In genomic region chr7:25290911-25291310, GRCm38 (mm10) we compare ENCODE assay signal across 7 mouse cellular contexts. TPM values are rescaled to one million over a fixed set of nuclear protein-coding genes. Genes with fewer than 3 reads are reported as not detected.
DNase-seq lines count a peak whose midpoint lies in the region; ATAC-seq and TF ChIP-seq lines count a peak whose summit lies in the region.

No protein-coding gene starts in this region.

- H3K36me3 ChIP-seq in kidney, embryonic 14.5 days (ENCODE audit: control insufficient read depth, insufficient read depth, low read length): peaks cover 94% of the 10 kb centered on the region
- no peaks in the 10 kb centered on the region for H3K36me3 ChIP-seq in kidney, adult 2 months (ENCODE audit: control insufficient read depth, insufficient read depth, low read length)

- no peaks in the 10 kb centered on the region for H3K4me1 ChIP-seq in kidney, embryonic 14.5 days (ENCODE audit: control insufficient read depth, insufficient read depth, low read length)
- H3K4me1 ChIP-seq in bone marrow, adult 2 months (ENCODE audit: control insufficient read depth, insufficient read depth, low read length): peaks cover under 1% of the 10 kb centered on the region; the same call in 1 of the 2 replicates
- H3K4me1 ChIP-seq in kidney, adult 2 months (ENCODE audit: control insufficient read depth, insufficient read depth, low read length): no peaks in the 10 kb centered on the region

- ATAC-seq in kidney, embryonic 14.5 days (ENCODE audit: low FRiP score, low TSS enrichment): no peak
- no peak for ATAC-seq in megakaryocyte, adult 5-6 weeks (ENCODE audit: poor library complexity, severe bottlenecking)

- H3K27me3 ChIP-seq in kidney, embryonic 14.5 days (ENCODE audit: control insufficient read depth, insufficient read depth, low read length): no peaks in the 10 kb centered on the region
- no peaks in the 10 kb centered on the region for H3K27me3 ChIP-seq in kidney, adult 2 months (replicated peaks; ENCODE audit: control insufficient read depth, insufficient read depth, low read length)

- TF ChIP-seq CTCF in bone marrow, adult 2 months (IDR thresholded peaks at IDR 0.05; ENCODE audit: control insufficient read depth, insufficient read depth, low read length): no peak
- TF ChIP-seq CTCF in kidney, adult 2 months (conservative IDR thresholded peaks at IDR 0.05; ENCODE audit: insufficient read depth, insufficient read length, low read depth, low read length): no peak

- H3K9me3 ChIP-seq in kidney, embryonic 14.5 days (ENCODE audit: control insufficient read depth, low read length): no peaks in the 10 kb centered on the region

- H3K9ac ChIP-seq in kidney, embryonic 14.5 days (ENCODE audit: low read depth, low read length): no peak overlapping the region

- no peak overlapping the region for H3K27ac ChIP-seq in kidney, embryonic 14.5 days (ENCODE audit: low read depth, low read length)
- no peak overlapping the region for H3K27ac ChIP-seq in bone marrow, adult 2 months (ENCODE audit: control insufficient read depth, insufficient read depth, low read depth, low read length, poor library complexity)
- no peak overlapping the region for H3K27ac ChIP-seq in kidney, adult 2 months (ENCODE audit: insufficient read depth, low read depth, low read length)

- 0 out of 2 replicates have a peak, but pooled peaks have one; percentile 19 for TF ChIP-seq POLR2A in bone marrow, adult 2 months (IDR thresholded peaks at IDR 0.05; ENCODE audit: borderline replicate concordance, control insufficient read depth, low read depth, low read length)
- no peak for TF ChIP-seq POLR2A in kidney, adult 2 months (IDR thresholded peaks at IDR 0.05; ENCODE audit: low read depth, low read length)

- no peak overlapping the region for H3K4me3 ChIP-seq in kidney, embryonic 14.5 days (ENCODE audit: low read length)
- no peak overlapping the region for H3K4me3 ChIP-seq in bone marrow, adult 2 months (replicated peaks; ENCODE audit: control insufficient read depth, low read depth, low read length)
- H3K4me3 ChIP-seq in kidney, adult 2 months (ENCODE audit: insufficient read depth, low read depth, low read length): no peak overlapping the region

- 90% methylated on average over 2 of the region's 2 CpGs for WGBS in kidney, embryonic 14.5 days
- WGBS in bone marrow, adult 2 months: 73% methylated on average over 2 of the region's 2 CpGs
- 58% methylated on average over 2 of the region's 2 CpGs for WGBS in kidney, adult 2 months

- DNase-seq in kidney, adult 11 months: peak; percentile 62
- DNase-seq in MN1 (ENCODE audit: low spot score): peak; percentile 57
- DNase-seq in kidney, adult 2 months: peak; percentile 71
- DNase-seq in layer of hippocampus, adult 9-11 months: no peak

- no peak overlapping the region for H3K4me2 ChIP-seq in kidney, embryonic 14.5 days (replicated peaks; ENCODE audit: low read depth, low read length)

RNA-seq across cellular contexts. Expression of gene Pafah1b3, which starts 6.9 kb away (rescaled TPM):
- polyA plus RNA-seq in kidney, embryonic 14.5 days (2014; fragmentation: Nextera tagmentation; extraction: Ambion mirVana): 199 and 245 TPM in 2 replicates
- 31.5 and 46.4 TPM in 2 replicates for polyA plus RNA-seq in bone marrow, adult 2 months (2011; ENCODE audit: insufficient read depth, insufficient read length, low replicate concordance, missing spikeins)
- polyA plus RNA-seq in kidney, adult 2 months (2012; rRNA removed): 48.9 and 50.2 TPM in 2 replicates
- 7.7 and 15.9 TPM in 2 replicates for total RNA-seq in megakaryocyte, adult 5-6 weeks (2015)
- total RNA-seq in megakaryocyte, adult 5-6 weeks (2017): 7.7 and 14.6 TPM in 2 replicates

RNA-seq across cellular contexts. Expression of gene Prr19, which starts 10.3 kb away (rescaled TPM):
- 0.67 and 0.69 TPM in 2 replicates for polyA plus RNA-seq in kidney, embryonic 14.5 days (2014; fragmentation: Nextera tagmentation; extraction: Ambion mirVana)
- not detected in 2 replicates for polyA plus RNA-seq in bone marrow, adult 2 months (2011; ENCODE audit: insufficient read depth, insufficient read length, low replicate concordance, missing spikeins)
- 0.08 TPM in 1 of 2 replicates, not detected in the other for polyA plus RNA-seq in kidney, adult 2 months (2012; rRNA removed)
- not detected in 2 replicates for total RNA-seq in megakaryocyte, adult 5-6 weeks (2015)
- not detected in 2 replicates for total RNA-seq in megakaryocyte, adult 5-6 weeks (2017)

RNA-seq across cellular contexts. Expression of gene Tmem145, which starts 15.0 kb away (rescaled TPM):
- polyA plus RNA-seq in kidney, embryonic 14.5 days (2014; fragmentation: Nextera tagmentation; extraction: Ambion mirVana): 0.49 and 0.62 TPM in 2 replicates
- polyA plus RNA-seq in bone marrow, adult 2 months (2011; ENCODE audit: insufficient read depth, insufficient read length, low replicate concordance, missing spikeins): not detected in 2 replicates
- polyA plus RNA-seq in kidney, adult 2 months (2012; rRNA removed): 0.28 and 0.35 TPM in 2 replicates
- total RNA-seq in megakaryocyte, adult 5-6 weeks (2015): not detected in 2 replicates
- not detected in 2 replicates for total RNA-seq in megakaryocyte, adult 5-6 weeks (2017)

RNA-seq across cellular contexts. Expression of gene Cic, which starts 23.4 kb away (rescaled TPM):
- polyA plus RNA-seq in kidney, embryonic 14.5 days (2014; fragmentation: Nextera tagmentation; extraction: Ambion mirVana): 36.0 and 47.2 TPM in 2 replicates
- 174 and 292 TPM in 2 replicates for polyA plus RNA-seq in bone marrow, adult 2 months (2011; ENCODE audit: insufficient read depth, insufficient read length, low replicate concordance, missing spikeins)
- 41.8 and 41.9 TPM in 2 replicates for polyA plus RNA-seq in kidney, adult 2 months (2012; rRNA removed)
- 166 and 174 TPM in 2 replicates for total RNA-seq in megakaryocyte, adult 5-6 weeks (2015)
- 55.5 and 84.2 TPM in 2 replicates for total RNA-seq in megakaryocyte, adult 5-6 weeks (2017)

RNA-seq across cellular contexts. Expression of gene Megf8, which starts 26.1 kb away (rescaled TPM):
- 14.0 and 16.2 TPM in 2 replicates for polyA plus RNA-seq in kidney, embryonic 14.5 days (2014; fragmentation: Nextera tagmentation; extraction: Ambion mirVana)
- 3.0 and 5.7 TPM in 2 replicates for polyA plus RNA-seq in bone marrow, adult 2 months (2011; ENCODE audit: insufficient read depth, insufficient read length, low replicate concordance, missing spikeins)
- 23.5 and 29.8 TPM in 2 replicates for polyA plus RNA-seq in kidney, adult 2 months (2012; rRNA removed)
- 1.0 and 1.1 TPM in 2 replicates for total RNA-seq in megakaryocyte, adult 5-6 weeks (2015)
- total RNA-seq in megakaryocyte, adult 5-6 weeks (2017): 1.3 and 2.1 TPM in 2 replicates
